Mouse (Mus musculus): ENCODE measurements around the gene Olfr20. TPM values are rescaled to one million over a fixed set of nuclear protein-coding genes. Genes with fewer than 3 reads are reported as not detected.
"Not testable (repeated sequence)": the region's sequence is repeated elsewhere in the genome, so short reads cannot be mapped to it uniquely, and the experiment has no call there.

Olfr20 gene
- not detected in 2 replicates for polyA plus RNA-seq (2011; ENCODE audit: insufficient read length, low read depth, missing spikeins)

DNA sequence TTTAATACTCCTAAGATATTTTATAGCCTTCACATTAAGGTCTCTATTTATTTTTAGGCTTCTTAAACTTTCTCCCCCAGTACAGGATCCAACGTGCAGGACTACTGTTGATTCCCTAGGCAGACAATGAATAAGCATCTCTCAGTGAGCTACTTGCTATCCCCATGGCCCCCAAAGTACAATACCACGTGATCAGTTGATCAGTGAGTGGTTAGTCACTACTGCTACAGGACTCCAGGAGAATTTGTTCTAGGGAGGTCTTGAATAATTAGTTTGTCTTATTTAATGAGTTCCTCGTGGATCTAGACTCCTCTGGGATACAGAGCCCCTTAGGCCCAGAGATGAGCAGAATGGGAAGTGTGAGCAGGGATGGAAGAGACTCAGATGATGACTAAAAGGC lies at the start of gene Olfr20:
Gene Olfr20 (plus strand): TSS at position 301 of the 400 bp plus-strand sequence.
- TF ChIP-seq POLR2A (IDR thresholded peaks at IDR 0.05; ENCODE audit: low read depth, low read length) (no peak), CTCF (IDR thresholded peaks at IDR 0.05; ENCODE audit: borderline replicate concordance, insufficient read depth, low read length) (no peak)
- H3K27ac ChIP-seq (ENCODE audit: insufficient read depth, low read length) = no peak within 1 kb of the TSS
- H3K4me1 ChIP-seq (ENCODE audit: control insufficient read depth, insufficient read depth, low read length) = no peaks in the 10 kb centered on the region
- no peak within 1 kb of the TSS for H3K4me3 ChIP-seq (ENCODE audit: insufficient read depth, low read length)

DNA sequence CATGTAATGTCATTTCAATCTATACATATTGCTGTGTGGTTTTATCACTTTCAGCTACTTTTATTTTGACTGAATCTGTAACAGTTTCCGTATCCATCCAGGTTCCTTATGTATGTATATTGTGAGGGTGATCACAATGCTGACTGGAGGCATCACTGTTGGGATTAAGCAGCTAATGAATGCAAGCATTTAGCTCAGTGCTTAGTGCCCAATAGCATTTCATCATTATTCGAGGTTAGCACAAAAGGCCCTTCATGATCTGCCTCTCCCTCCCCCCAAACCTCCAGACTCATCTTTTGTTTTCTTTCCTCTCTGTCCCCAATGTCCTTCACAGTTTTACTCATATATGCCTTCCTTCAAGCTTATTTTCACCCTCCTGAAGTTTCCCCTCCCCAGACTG lies 47.5 kb upstream of the Olfr20 start:
- Histone ChIP-seq H3K4me3 (ENCODE audit: insufficient read depth, low read length) (no peak overlapping the region), H3K4me1 (ENCODE audit: control insufficient read depth, insufficient read depth, low read length) (no peaks in the 10 kb centered on the region), H3K27ac (ENCODE audit: insufficient read depth, low read length) (no peak overlapping the region)
- TF ChIP-seq POLR2A (IDR thresholded peaks at IDR 0.05; ENCODE audit: low read depth, low read length) (no peak), CTCF (IDR thresholded peaks at IDR 0.05; ENCODE audit: borderline replicate concordance, insufficient read depth, low read length) (no peak)

DNA sequence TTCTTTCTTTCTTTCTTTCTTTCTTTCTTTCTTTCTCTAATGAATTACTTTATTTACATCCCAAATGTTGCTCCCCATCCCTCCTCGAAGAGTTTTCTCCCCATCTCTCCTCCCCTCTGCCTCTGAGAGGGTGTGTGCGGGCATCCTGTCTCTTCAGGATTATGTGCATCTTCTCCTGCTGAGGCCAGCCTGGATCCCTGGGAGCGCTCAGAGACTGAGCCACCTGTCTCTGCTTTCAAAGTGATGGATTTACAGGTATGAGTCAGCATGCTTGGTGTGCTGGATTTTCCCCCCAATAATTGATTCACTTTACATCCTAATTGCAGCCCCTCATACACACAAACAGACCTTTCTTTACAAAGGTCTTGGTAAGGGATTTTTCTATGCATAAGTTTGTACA lies 34.6 kb upstream of the Olfr20 start:
- H3K4me3 ChIP-seq (ENCODE audit: insufficient read depth, low read length) = no peak overlapping the region

DNA sequence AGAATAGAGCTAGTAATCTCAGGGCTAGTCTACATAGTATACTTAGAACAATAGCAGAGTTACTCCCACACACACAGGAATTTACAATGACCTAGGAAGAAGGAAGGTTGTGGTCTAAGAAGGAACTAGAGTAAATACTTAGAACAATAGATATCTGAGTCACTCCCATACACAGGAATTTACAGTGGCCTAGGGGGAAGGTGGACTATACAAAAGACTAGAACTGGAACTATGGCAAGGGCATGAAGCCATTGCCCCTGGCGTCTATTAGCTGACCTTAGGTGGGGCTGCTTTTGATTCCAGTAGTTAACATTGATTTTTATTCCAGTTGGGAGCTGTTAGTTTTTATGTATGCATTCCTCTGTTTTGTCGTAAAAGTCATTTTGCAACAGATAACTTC lies 32.0 kb upstream of the Olfr20 start:
- H3K4me3 ChIP-seq (ENCODE audit: insufficient read depth, low read length); H3K27ac ChIP-seq (ENCODE audit: insufficient read depth, low read length); H3K4me1 ChIP-seq (ENCODE audit: control insufficient read depth, insufficient read depth, low read length): not testable (repeated sequence)

More for the DNA sequence above, 34.6 kb upstream of the Olfr20 start:
- no peak for TF ChIP-seq POLR2A (IDR thresholded peaks at IDR 0.05; ENCODE audit: low read depth, low read length)
- Histone ChIP-seq H3K27ac (ENCODE audit: insufficient read depth, low read length) (no peak overlapping the region), H3K4me1 (ENCODE audit: control insufficient read depth, insufficient read depth, low read length) (no peaks in the 10 kb centered on the region)

DNA sequence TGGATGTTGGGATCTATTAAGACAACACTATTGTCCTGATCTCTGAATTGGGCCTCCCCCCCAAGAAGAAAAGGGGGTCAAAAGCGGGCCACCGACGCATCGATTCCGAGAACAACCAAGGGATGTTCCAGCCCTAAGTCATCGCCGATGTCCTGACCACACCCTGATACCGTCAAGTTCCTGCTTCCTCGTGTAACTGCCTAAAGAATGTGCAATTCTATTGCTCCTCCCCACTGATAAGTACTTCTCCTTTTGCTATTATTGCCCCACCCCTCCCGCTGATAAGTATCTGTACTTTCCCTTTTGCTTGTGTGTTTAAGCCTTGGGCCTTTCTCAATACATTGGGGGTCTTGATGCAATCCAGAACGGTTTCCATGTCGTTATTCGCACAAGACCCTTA lies 29.5 kb upstream of the Olfr20 start:
- not testable (repeated sequence) for H3K27ac ChIP-seq (ENCODE audit: insufficient read depth, low read length); H3K4me3 ChIP-seq (ENCODE audit: insufficient read depth, low read length); H3K4me1 ChIP-seq (ENCODE audit: control insufficient read depth, insufficient read depth, low read length)

DNA sequence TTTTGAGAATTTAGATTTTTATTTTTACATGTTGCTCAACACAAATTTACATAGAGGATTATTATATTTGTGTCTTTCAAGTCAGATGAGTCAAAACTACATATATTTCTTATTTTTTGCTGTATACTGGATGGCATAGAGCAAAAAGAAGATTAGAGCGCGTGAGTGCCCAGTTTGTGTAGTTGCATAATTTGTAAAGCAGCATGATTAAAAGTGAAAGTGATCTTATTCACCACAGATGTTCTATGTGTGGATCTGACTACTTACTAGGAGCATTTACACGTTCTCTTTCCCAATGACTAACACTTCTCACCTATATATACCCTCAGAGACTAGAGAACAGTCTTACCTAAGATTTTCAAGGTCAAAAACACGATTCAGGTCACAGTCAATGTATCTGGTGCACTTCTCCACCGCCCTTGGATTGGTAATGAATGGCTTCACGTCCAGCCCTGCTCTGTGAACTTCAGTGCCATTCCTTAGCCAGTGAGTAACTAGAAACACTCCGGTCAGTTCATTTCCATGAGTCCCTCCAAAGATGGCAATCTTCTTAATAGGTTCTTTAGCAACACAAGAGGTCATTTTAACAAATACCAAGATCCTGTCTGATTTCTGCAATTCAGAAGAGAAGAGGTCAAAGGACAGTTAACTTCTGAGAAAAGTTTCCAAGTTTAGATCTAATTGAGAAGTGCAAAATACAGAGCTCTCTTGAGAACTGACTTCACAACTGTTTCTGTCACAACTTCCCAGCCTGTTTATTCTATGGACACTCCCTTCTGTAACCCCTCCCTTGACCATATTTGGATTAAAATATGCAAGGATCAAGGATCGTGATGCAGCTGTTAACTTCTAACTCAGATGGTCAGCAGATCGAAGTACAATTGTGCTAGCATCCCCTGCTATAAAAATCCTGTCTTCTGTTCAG lies 26.4 kb upstream of the Olfr20 start:
- Histone ChIP-seq H3K27ac (ENCODE audit: insufficient read depth, low read length) (no peak overlapping the region), H3K4me3 (ENCODE audit: insufficient read depth, low read length) (no peak overlapping the region), H3K4me1 (ENCODE audit: control insufficient read depth, insufficient read depth, low read length) (0 out of 2 replicates have a peak, but pooled peaks cover 3% of the 10 kb centered on the region)
- TF ChIP-seq CTCF (IDR thresholded peaks at IDR 0.05; ENCODE audit: borderline replicate concordance, insufficient read depth, low read length) (no peak), POLR2A (IDR thresholded peaks at IDR 0.05; ENCODE audit: low read depth, low read length) (no peak)

DNA sequence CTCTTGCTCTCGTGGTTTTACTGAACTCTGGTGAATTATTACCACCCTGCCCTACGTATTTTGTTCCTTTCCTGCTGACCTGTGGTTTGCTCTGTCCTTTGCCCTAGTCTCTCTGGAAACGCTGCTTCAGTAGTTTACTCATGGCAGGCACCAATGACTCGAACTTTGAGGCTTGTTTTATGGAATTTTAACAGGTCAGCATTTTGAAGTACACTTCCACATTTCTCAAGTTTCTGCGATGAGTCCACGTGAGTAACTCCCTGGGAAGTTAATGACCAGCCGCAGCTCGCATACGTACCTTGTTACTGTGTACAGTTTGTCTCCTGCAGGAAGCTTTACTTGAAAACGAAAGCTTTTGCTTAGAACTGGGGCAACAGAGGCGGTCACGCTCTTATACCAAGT lies 24.1 kb upstream of the Olfr20 start:
- H3K4me3 ChIP-seq (ENCODE audit: insufficient read depth, low read length) = no peak overlapping the region
- no peak for TF ChIP-seq POLR2A (IDR thresholded peaks at IDR 0.05; ENCODE audit: low read depth, low read length)
- no peak for TF ChIP-seq CTCF (IDR thresholded peaks at IDR 0.05; ENCODE audit: borderline replicate concordance, insufficient read depth, low read length)
- H3K4me1 ChIP-seq (ENCODE audit: control insufficient read depth, insufficient read depth, low read length) = 0 out of 2 replicates have a peak, but pooled peaks cover 3% of the 10 kb centered on the region
- peak overlapping the region; percentile 64 for H3K27ac ChIP-seq (ENCODE audit: insufficient read depth, low read length)

DNA sequence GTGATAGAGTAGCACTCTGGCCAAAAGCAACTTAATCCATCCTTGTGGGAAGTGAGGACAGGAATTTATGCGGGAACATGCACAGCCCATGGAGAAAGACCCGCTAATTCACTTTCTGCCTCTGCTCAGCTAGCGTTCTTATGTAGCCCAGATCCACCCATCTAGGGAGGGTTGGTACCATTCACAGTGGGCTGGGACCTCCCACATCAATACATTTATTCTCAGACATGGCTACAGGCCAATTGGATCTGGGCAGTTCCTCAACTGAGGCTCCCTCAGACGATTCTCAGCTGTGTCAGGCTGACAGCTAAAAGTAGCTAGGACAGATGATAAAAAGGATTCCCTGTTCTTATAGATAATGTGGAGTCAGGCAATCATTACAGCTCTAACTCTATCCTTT lies 23.2 kb upstream of the Olfr20 start:
- 0 out of 2 replicates have a peak, but pooled peaks cover 3% of the 10 kb centered on the region for H3K4me1 ChIP-seq (ENCODE audit: control insufficient read depth, insufficient read depth, low read length)
- no peak for TF ChIP-seq POLR2A (IDR thresholded peaks at IDR 0.05; ENCODE audit: low read depth, low read length)
- TF ChIP-seq CTCF (IDR thresholded peaks at IDR 0.05; ENCODE audit: borderline replicate concordance, insufficient read depth, low read length) = no peak
- no peak overlapping the region for H3K27ac ChIP-seq (ENCODE audit: insufficient read depth, low read length)
- no peak overlapping the region for H3K4me3 ChIP-seq (ENCODE audit: insufficient read depth, low read length)

DNA sequence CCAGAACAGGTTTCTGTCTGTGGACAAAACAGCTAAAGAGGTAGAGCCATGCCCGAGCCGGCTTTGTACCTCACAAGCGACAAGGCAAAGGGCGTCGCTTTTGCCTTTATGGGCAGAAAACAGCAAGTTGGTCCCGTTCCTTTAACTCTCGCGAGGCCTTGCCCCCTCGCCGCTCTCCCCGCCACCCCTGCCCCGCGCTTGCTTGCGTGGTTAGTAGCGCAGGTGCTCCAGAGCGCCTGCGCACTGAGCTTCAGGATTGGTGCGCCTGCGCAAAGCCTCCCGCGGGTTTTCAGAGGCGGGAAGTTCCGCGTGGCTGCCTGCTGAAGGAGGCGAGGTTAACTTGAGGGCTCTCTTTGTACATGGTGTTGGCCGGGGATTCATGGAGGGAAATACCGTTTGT lies 21.1 kb upstream of the Olfr20 start, which contains the start of the genes Aspa, Gm49340 and Spata22:
Gene Aspa (minus strand): TSS at position 155 of the 400 bp plus-strand sequence.
Gene Gm49340 (plus strand): TSS at position 300 of the 400 bp plus-strand sequence.
Gene Spata22 (plus strand): TSS at position 300 of the 400 bp plus-strand sequence.
- Histone ChIP-seq H3K27ac (ENCODE audit: insufficient read depth, low read length) (no peak within 1 kb of the TSS), H3K4me1 (ENCODE audit: control insufficient read depth, insufficient read depth, low read length) (0 out of 2 replicates have a peak, but pooled peaks cover 3% of the 10 kb centered on the region), H3K4me3 (ENCODE audit: insufficient read depth, low read length) (no peak within 1 kb of the TSS)
- TF ChIP-seq CTCF (IDR thresholded peaks at IDR 0.05; ENCODE audit: borderline replicate concordance, insufficient read depth, low read length) (no peak), POLR2A (IDR thresholded peaks at IDR 0.05; ENCODE audit: low read depth, low read length) (no peak)

DNA sequence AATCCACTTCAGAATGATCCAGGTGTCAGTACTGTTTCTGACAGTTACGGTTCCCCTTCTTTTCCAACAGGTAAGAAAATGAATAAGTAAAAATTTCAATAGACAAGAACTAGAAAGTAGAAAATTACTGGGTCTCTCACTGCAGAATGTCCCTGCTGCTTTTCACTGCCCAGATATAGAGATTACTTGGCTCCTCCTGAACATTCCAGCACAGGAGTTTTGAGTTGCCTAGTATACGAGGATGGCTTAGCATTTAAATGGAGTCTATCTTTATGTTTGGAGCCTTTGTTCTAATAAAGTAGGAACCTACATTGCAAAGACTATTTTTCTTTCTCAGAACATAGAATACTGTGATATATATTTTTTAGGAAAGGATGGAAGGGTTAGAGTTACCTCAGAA lies 17.2 kb upstream of the Olfr20 start:
- Histone ChIP-seq H3K4me3 (ENCODE audit: insufficient read depth, low read length) (no peak overlapping the region), H3K27ac (ENCODE audit: insufficient read depth, low read length) (no peak overlapping the region), H3K4me1 (ENCODE audit: control insufficient read depth, insufficient read depth, low read length) (no peaks in the 10 kb centered on the region)
- TF ChIP-seq POLR2A (IDR thresholded peaks at IDR 0.05; ENCODE audit: low read depth, low read length) (no peak), CTCF (IDR thresholded peaks at IDR 0.05; ENCODE audit: borderline replicate concordance, insufficient read depth, low read length) (no peak)
